Mouse (Mus musculus) heart, postnatal 0 days (tissue): Measurements from ENCODE around the gene Arl6ip5. TPM values are rescaled to one million over a fixed set of nuclear protein-coding genes. Genes with fewer than 3 reads are reported as not detected.

Source experiments
- ATAC-seq: fragments of 200-750 bp; cut with Nextera tagmentation; 2 replicates; pipeline ENCODE4 v1.8.0; 2017; ENCODE audit warnings: low read depth, moderate number of reproducible peaks, moderate library complexity; ENCODE audit not compliant: insufficient read depth
- DNase-seq: peaks from one replicate; pipeline ENCODE4 v3.0.0-alpha.2; 2016; ENCODE audit warnings: low spot score
- H3K27ac ChIP-seq: fragments of 300-500 bp; sonication (generic); 2 replicates; pipeline ENCODE4 v1.5.1; 2014; ENCODE audit warnings: low read depth, mild to moderate bottlenecking
- H3K27me3 ChIP-seq: fragments of 300-500 bp; sonication (generic); 2 replicates; pipeline ENCODE4 v1.6.1; 2014; ENCODE audit warnings: low read length, mixed read lengths; ENCODE audit not compliant: control insufficient read depth, insufficient read depth
- H3K36me3 ChIP-seq: fragments of 300-500 bp; sonication (generic); replicated peaks from 2 replicates; pipeline ENCODE4 v1.6.1; 2014; ENCODE audit warnings: low read length, mixed read lengths; ENCODE audit not compliant: control insufficient read depth, insufficient read depth
- H3K4me1 ChIP-seq: fragments of 300-500 bp; sonication (generic); 2 replicates; pipeline ENCODE4 v1.6.1; 2014; ENCODE audit warnings: antibody characterized with exemption; ENCODE audit not compliant: control insufficient read depth, insufficient read depth
- H3K4me2 ChIP-seq: fragments of 300-500 bp; sonication (generic); 2 replicates; pipeline ENCODE4 v1.6.1; 2014; ENCODE audit warnings: low read depth, mild to moderate bottlenecking, low read length, moderate library complexity
- H3K4me3 ChIP-seq: fragments of 300-500 bp; sonication (generic); 2 replicates; pipeline ENCODE4 v1.5.1; 2014; ENCODE audit warnings: low read depth, low read length
- H3K9ac ChIP-seq: fragments of 300-500 bp; sonication (generic); replicated peaks from 2 replicates; pipeline ENCODE4 v1.6.1; 2014; ENCODE audit warnings: low read depth, low read length, mixed read lengths
- H3K9me3 ChIP-seq: fragments of 300-500 bp; sonication (generic); replicated peaks from 2 replicates; pipeline ENCODE4 v1.6.1; 2016; ENCODE audit warnings: low read length; ENCODE audit not compliant: control insufficient read depth
- CTCF ChIP-seq: IDR thresholded peaks from 2 replicates; pipeline ENCODE4 v1.5.1; 2016; ENCODE audit warnings: antibody characterized with exemption, control low read depth, low read depth
- EP300 ChIP-seq: IDR thresholded peaks from 2 replicates; pipeline ENCODE4 v1.6.1; 2016; ENCODE audit warnings: antibody characterized with exemption, low read depth
- WGBS: fragments of 180-500 bp; shearing (Covaris S2); extraction: QIAGEN DNeasy Blood & Tissue Kit; methylation state at CpG from one replicate; pipeline ENCODE4 v1.1.7; 2014; 5-methylcytosine and 5-hydroxymethylcytosine counted together
- polyA plus RNA-seq: library from polyadenylated mRNA; unstranded; fragments of >200 nt; fragmentation: Nextera tagmentation; extraction: Ambion mirVana; gene quantifications from 2 replicates; pipeline ENCODE4 v1.2.1, GENCODE M21; 2015
- total RNA-seq: library from RNA; depleted of rRNA; stranded (reverse); fragments of >200 nt; gene quantifications from 2 replicates; pipeline ENCODE4 v1.2.3, GENCODE M21; 2014; ENCODE audit warnings: low replicate concordance; rRNA removed

Arl6ip5 gene
- total and polyA plus RNA-seq, 2 experiments from 2014 or later = 83.7 to 103 TPM

DNA sequence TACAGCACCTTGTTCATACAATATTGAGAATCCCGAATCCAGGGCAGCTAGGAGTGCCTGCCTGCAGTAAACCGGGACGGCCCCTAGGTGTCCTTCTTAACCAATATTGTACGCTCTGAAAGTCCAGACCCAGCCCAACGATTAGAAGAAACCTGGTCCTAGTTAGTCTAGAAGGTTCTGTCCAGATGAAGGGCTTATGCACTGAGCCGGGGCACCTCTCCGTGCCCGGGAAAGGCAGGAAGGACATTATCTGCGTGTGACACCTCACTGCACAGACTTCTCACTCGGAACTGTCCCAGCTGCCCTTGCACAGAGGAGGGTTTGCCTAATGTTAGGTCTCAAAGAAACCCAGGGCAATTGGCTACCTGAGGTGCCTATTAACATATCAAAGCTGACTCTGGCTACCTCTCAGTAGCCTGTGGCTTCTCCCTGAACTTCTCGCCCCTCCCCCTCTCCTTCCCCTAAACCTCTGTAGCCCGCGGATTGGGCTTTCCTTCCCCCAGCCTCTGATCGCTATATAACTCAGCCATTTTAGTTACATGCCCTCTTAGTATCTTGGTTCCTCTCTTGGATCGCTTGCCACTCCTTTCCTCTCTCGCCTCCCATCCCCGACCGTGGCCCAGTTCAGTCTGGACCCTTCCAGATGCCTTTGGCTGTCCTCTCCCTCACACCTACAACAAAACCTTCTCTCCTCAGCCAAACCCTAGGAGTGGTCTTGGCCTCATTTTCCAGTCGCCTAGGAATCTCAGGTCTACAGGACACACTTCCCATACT is 67.7 kb downstream of the Arl6ip5 start:
- 6% methylated on average over 19 of the region's 19 CpGs for WGBS

GRCm38 (mm10) chr6:97278878-97279277 is 68.4 kb downstream of the Arl6ip5 start:
- DNase-seq = no peak
- Histone ChIP-seq H3K4me3 (no peak overlapping the region), H3K4me2 (no peak overlapping the region), H3K9me3 (no peaks in the 10 kb centered on the region), H3K27ac (no peak overlapping the region), H3K9ac (no peak overlapping the region), H3K36me3 (no peaks in the 10 kb centered on the region), H3K4me1 (peaks cover 18% of the 10 kb centered on the region), H3K27me3 (no peaks in the 10 kb centered on the region)
- TF ChIP-seq CTCF (no peak), EP300 (no peak)
- WGBS = 55% methylated on average over 6 of the region's 6 CpGs
- no peak for ATAC-seq

More for the DNA sequence above, 67.7 kb downstream of the Arl6ip5 start:
- Histone ChIP-seq H3K9me3 (no peaks in the 10 kb centered on the region), H3K4me2 (peak overlapping the region; percentile 74), H3K27me3 (no peaks in the 10 kb centered on the region), H3K36me3 (no peaks in the 10 kb centered on the region), H3K9ac (peak overlapping the region; percentile 40), H3K4me1 (peaks cover 18% of the 10 kb centered on the region), H3K27ac (peak overlapping the region; percentile 41; the same call in 1 of the 2 replicates), H3K4me3 (peak overlapping the region; percentile 43)
- DNase-seq (peak; percentile 89), ATAC-seq (peak; percentile 77)
- TF ChIP-seq CTCF (peak; percentile 84), EP300 (no peak; the same call in 1 of the 2 replicates)

Other genes starting within 250 kb of the Arl6ip5 start
- 0.89 TPM in 1 of 2 replicates, not detected in the other for gene Fam19a4, start 150.3 kb upstream of the Arl6ip5 start, total RNA-seq
- not detected in 2 replicates for gene Fam19a4, start 150.3 kb upstream of the Arl6ip5 start, polyA plus RNA-seq
- 13.9 and 40.0 TPM in 2 replicates for gene Eogt, start 61.5 kb upstream of the Arl6ip5 start, total RNA-seq
- 6.6 and 7.0 TPM in 2 replicates for gene Eogt, start 61.5 kb upstream of the Arl6ip5 start, polyA plus RNA-seq
- 8.1 and 12.8 TPM in 2 replicates for gene Tmf1, start 31.6 kb upstream of the Arl6ip5 start, total RNA-seq
- 27.2 and 29.1 TPM in 2 replicates for gene Tmf1, start 31.6 kb upstream of the Arl6ip5 start, polyA plus RNA-seq
- gene Uba3, start 5.0 kb upstream of the Arl6ip5 start, total RNA-seq = 71.6 and 79.7 TPM in 2 replicates
- 54.4 and 58.3 TPM in 2 replicates for gene Uba3, start 5.0 kb upstream of the Arl6ip5 start, polyA plus RNA-seq
- 6.4 and 8.9 TPM in 2 replicates for gene Lmod3, start 42.1 kb downstream of the Arl6ip5 start, total RNA-seq
- 34.5 and 39.1 TPM in 2 replicates for gene Lmod3, start 42.1 kb downstream of the Arl6ip5 start, polyA plus RNA-seq